Mouse (Mus musculus) midbrain, embryonic 14.5 days (tissue): ENCODE data around the gene Rlbp1. TPM values are rescaled to one million over a fixed set of nuclear protein-coding genes. Genes with fewer than 3 reads are reported as not detected.

Experiments used
- ATAC-seq: fragments of 200-750 bp; cut with Nextera tagmentation; 2 replicates; pipeline ENCODE4 v1.8.0; 2017; ENCODE audit warnings: moderate number of reproducible peaks, moderate library complexity; ENCODE audit not compliant: low FRiP score, low TSS enrichment
- DNase-seq: peaks from one replicate; pipeline ENCODE4 v3.0.0-alpha.2; 2015
- H3K27ac ChIP-seq: fragments of 300-500 bp; sonication (generic); replicated peaks from 2 replicates; pipeline ENCODE4 v1.5.1; 2014; ENCODE audit warnings: mild to moderate bottlenecking, low read depth, low read length, moderate library complexity
- H3K27me3 ChIP-seq: fragments of 300-500 bp; sonication (generic); 2 replicates; pipeline ENCODE4 v1.6.1; 2014; ENCODE audit warnings: low read length, control low read depth, mixed read lengths; ENCODE audit not compliant: control insufficient read depth, insufficient read depth
- H3K36me3 ChIP-seq: fragments of 300-500 bp; sonication (generic); 2 replicates; pipeline ENCODE4 v1.6.1; 2014; ENCODE audit warnings: low read length, control low read depth; ENCODE audit not compliant: control insufficient read depth, insufficient read depth
- H3K4me1 ChIP-seq: fragments of 300-500 bp; sonication (generic); 2 replicates; pipeline ENCODE4 v1.6.1; 2014; ENCODE audit warnings: mild to moderate bottlenecking, antibody characterized with exemption, low read length, control low read depth; ENCODE audit not compliant: control insufficient read depth, insufficient read depth
- H3K4me2 ChIP-seq: fragments of 300-500 bp; sonication (generic); 2 replicates; pipeline ENCODE4 v1.6.1; 2014; ENCODE audit warnings: mild to moderate bottlenecking, low read length, moderate library complexity
- H3K4me3 ChIP-seq: fragments of 300-500 bp; sonication (generic); replicated peaks from 2 replicates; pipeline ENCODE4 v1.5.1; 2014; ENCODE audit warnings: low read depth, low read length
- H3K9ac ChIP-seq: fragments of 300-500 bp; sonication (generic); replicated peaks from 2 replicates; pipeline ENCODE4 v1.6.1; 2014; ENCODE audit warnings: mild to moderate bottlenecking, low read length, moderate library complexity
- H3K9me3 ChIP-seq: fragments of 300-500 bp; sonication (generic); 2 replicates; pipeline ENCODE4 v1.6.1; 2016; ENCODE audit warnings: low read length, control low read depth, mixed read lengths; ENCODE audit not compliant: control insufficient read depth
- WGBS: fragments of 180-500 bp; shearing (Covaris S2); extraction: QIAGEN DNeasy Blood & Tissue Kit; methylation state at CpG from one replicate; pipeline ENCODE4 v1.1.7; 2014; 5-methylcytosine and 5-hydroxymethylcytosine counted together
- polyA plus RNA-seq: library from polyadenylated mRNA; unstranded; fragments of >200 nt; fragmentation: Nextera tagmentation; extraction: Ambion mirVana; gene quantifications from 2 replicates; pipeline ENCODE4 v1.2.1, GENCODE M21; 2014

The Rlbp1 gene
- polyA plus RNA-seq, 1 experiment from 2014 or later, result 9.2 TPM

DNA sequence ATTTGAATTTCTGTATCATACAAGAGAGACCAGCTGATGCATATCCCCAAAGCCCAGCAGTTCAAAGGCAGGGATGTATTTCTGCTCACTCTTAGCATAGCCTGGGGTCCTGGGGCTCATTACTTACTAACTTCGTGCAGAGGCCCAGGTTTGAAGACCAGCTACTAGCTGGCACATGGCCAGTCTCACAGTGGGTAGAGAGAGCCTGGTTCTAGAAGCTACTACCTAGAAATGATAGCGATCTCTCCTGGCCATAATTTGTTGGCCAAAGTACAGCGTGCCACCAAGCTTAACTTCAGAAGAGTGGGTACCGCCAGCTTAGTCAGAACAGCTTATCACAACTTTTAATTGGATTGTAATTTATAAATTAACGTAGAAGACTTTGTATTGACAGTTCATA lies 58.1 kb downstream of the Rlbp1 start:
- no peak for DNase-seq

More for the DNA sequence above, 58.1 kb downstream of the Rlbp1 start:
- peaks cover 3% of the 10 kb centered on the region; the same call in 1 of the 2 replicates for H3K4me1 ChIP-seq
- no peaks in the 10 kb centered on the region for H3K9me3 ChIP-seq
- no peak overlapping the region for H3K4me2 ChIP-seq
- no peaks in the 10 kb centered on the region for H3K27me3 ChIP-seq
- H3K9ac ChIP-seq, result no peak overlapping the region
- H3K27ac ChIP-seq, result no peak overlapping the region
- peaks cover 59% of the 10 kb centered on the region for H3K36me3 ChIP-seq
- no peak overlapping the region for H3K4me3 ChIP-seq
- 93% methylated on average over 5 of the region's 5 CpGs for WGBS
- ATAC-seq, result no peak

Other genes with a start within 250 kb of the Rlbp1 start
- gene Mfge8, start 238.0 kb downstream of the Rlbp1 start, polyA plus RNA-seq, result 93.5 and 112 TPM in 2 replicates
- gene Abhd2, start 113.8 kb downstream of the Rlbp1 start, polyA plus RNA-seq, result 17.8 and 21.5 TPM in 2 replicates
- gene Fanci, start 4.9 kb upstream of the Rlbp1 start, polyA plus RNA-seq, result 1.6 and 3.1 TPM in 2 replicates
- gene Polg, start 79.3 kb upstream of the Rlbp1 start, polyA plus RNA-seq, result 20.2 and 24.7 TPM in 2 replicates
- gene Rhcg, start 230.6 kb upstream of the Rlbp1 start, polyA plus RNA-seq, result 2.6 and 3.1 TPM in 2 replicates